Mouse (Mus musculus) R1 (cell line): ENCODE data around the gene Serpina10.
"Not testable (repeated sequence)": the region's sequence is repeated elsewhere in the genome, so short reads cannot be mapped to it uniquely, and the experiment has no call there.

ENCODE experiments used
- DNase-seq: peaks from one replicate; pipeline ENCODE4 v3.0.0-alpha.2; 2018; ENCODE audit warnings: low read depth, low spot score

The Serpina10 gene

GRCm38 (mm10) chr12:103615734-103616133 lies 15.5 kb downstream of the Serpina10 start:
- DNase-seq: no peak

- peak; percentile 28 for DNase-seq
These were observed 16.1 kb downstream of the Serpina10 start for GRCm38 (mm10) chr12:103615141-103615540.

- DNase-seq: no peak
These were observed 29.4 kb downstream of the Serpina10 start for GRCm38 (mm10) chr12:103601839-103602238.

GRCm38 (mm10) chr12:103600364-103600763 lies 30.9 kb downstream of the Serpina10 start:
- DNase-seq: peak; percentile 72

GRCm38 (mm10) chr12:103598411-103598810 lies 32.8 kb downstream of the Serpina10 start:
- no peak for DNase-seq

- DNase-seq: no peak
These were observed 47.5 kb downstream of the Serpina10 start for GRCm38 (mm10) chr12:103583771-103584170.

GRCm38 (mm10) chr12:103578148-103578547 lies 53.1 kb downstream of the Serpina10 start:
- not testable (repeated sequence) for DNase-seq

GRCm38 (mm10) chr12:103569690-103570089 lies 61.6 kb downstream of the Serpina10 start:
- DNase-seq: peak; percentile 31

- no peak for DNase-seq
These were observed 64.1 kb downstream of the Serpina10 start for GRCm38 (mm10) chr12:103567129-103567528.

GRCm38 (mm10) chr12:103565151-103565550 lies 66.1 kb downstream of the Serpina10 start:
- no peak for DNase-seq
